Mouse (Mus musculus) urinary bladder, postnatal 4 days (tissue): ENCODE results near the gene Tmem135.

Experiments used
- DNase-seq, 2 experiments: peaks; one replicate each; pipeline ENCODE4 v3.0.0; 2021 to 2022; ENCODE audit warnings: low spot score in 2 of 2

Gene Tmem135

DNA sequence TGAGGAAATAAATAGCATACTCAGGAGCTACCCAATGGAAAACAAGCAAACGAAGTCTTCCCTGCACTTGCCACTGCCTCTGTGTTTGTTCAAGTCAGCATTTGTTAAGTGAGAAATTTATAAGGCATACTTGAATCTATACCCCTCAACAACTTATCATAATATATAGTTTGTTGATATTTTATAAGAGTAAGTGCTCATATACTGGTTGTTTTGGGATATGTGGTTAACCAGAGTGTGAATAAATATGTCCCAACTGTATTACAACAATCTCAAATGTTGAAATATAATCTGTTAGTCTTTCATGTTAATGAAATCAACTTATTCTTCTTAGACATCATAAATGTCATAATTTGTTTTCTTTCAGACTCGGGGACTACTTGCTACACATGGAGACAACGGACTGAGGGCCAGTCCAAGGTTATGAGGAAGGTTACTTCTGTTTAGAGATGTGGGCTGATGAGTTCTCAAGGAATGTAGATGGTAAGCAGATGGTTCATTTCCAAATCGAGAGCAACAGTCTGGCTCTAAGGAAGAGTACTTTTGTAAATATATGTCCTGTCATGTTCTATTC is 152.1 kb downstream of the Tmem135 start:
- DNase-seq: no peak

DNA sequence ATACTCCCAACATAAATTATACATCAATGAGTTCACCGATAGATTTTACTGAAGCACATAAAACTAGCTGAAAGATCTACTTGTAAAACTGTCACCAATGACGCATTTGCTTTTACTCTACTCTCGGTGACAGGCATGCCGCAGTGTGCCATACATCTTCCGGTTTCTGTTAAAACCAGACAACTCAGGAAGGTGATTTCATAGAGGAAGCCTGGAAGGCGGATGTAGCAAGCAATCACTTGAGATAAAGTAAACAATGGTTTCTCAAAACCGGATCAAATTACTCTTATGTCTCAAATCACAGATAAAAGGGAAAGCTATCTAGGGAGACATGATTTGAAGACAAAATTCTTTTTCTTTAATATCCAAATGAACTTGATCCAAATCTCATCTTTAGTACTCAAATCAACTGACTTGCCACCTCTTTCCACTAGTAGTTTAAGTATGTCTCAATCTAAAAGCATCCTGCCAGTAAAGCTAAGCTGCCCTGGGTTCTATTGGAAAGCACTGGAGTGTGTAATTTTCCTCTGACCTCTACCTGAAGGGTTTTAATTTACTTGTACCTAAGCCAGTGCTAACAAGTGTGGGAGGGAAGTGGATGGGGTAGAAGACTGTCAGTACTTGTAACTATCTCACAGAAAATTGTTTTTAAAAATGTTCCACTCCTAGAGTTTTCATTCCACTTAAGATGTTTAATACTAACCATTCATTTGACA is 155.7 kb downstream of the Tmem135 start:
- no peak for DNase-seq

DNA sequence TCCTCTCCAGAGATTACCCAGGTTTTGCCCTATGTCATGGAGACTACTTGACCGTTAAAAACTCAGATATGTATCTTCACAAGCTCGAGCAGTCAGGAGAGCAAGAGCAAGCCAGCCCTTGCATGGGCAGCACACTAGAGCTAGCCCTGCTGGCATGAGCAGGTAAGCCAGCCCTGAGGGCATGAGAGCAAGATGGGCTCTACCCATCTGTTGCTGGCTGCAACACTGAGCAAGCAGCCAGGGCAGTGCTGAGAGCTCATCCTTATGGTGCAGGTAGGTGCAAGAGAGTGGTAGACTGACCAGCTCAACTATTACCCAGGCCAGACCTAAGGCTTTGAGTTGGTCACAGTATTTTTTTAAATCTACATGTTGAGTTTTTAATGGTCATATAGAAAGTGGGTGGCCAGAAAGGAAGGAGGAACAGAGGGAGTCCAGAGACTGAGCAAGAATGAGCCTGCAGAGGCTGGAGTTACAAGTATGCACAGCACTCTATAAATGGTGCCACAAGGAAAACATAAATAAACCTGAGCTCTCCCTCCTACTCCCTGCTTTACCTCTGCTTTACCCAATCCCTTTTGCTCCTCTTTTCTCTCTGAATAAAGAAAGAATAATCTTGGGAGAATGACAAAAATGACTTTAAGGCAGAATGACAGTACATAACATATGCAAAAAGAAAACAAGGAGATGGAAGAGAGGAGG is 156.9 kb downstream of the Tmem135 start:
- no peak for DNase-seq

DNA sequence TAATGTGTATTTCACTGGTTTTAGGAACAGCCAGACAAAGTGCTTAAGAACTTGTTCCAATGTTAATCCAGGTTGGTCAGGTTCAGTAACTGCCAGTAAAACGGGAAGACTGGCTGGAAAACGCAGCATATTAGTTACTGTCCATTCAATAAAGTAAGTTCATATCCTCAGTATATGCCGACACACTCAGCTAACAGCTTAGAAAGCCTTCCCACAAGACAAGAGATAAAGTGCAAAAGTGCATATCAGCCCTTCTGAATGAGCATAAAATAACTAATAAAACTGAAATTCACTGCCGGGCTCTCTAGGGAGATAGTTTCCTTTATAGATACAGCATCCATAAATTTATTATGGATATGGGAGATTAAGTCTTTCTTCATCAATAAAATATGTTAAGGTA is 161.5 kb downstream of the Tmem135 start:
- no peak for DNase-seq

DNA sequence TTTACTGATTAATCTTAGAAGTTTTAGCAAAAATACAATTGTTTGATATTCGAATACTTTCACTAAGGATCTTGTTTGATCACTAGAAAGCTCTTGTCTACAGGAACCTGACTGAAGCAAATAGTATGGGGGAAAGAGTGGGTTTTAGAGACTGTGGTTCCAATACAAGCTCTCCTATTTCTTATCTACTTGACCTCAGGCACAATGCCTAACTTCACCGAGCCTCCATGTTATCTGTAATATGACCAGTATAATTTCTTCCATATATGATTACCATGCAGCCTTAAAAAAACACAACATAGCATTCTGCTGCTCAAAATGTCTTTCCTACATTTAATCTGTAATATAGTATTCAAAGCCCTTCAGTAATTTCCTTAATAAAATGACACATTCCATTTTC is 161.9 kb downstream of the Tmem135 start:
- no peak for DNase-seq

DNA sequence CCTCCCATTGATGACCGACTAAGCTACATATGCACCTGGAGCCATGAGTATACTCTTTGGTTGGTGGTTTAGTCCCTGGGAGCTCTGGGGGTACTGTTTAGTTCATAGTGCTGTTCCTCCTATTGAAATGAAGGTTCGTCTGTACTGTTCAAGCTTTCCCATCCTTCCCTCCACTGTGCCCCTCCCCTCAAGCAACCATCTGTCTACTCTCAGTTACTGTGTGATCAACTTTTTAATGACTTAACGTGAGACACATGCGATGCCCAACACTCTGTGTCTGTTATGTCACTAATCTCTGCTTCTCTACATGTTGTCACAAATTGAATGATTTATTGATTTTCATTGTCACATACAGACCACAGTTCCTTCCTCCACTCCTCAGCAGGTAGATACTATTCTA is 164.4 kb downstream of the Tmem135 start:
- DNase-seq: no peak

DNA sequence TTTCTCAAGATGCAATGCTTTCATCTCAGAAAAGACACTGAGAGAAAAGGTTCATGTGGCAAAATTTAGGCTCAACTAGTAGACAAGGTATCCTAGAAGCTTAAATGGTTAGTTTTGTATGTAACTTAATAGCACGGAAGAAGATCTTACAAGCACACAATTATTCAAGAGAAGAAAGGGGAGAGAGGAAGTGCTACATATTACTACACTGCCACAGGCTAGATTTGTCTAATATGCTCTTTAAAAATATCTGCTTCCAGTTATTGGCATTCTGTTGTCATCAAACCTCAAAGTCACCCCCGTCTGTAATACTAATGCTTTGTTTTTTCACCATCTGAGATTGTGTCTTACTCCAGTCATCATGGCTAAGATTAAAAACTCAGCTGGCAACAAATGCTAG is 167.4 kb downstream of the Tmem135 start:
- DNase-seq: no peak

DNA sequence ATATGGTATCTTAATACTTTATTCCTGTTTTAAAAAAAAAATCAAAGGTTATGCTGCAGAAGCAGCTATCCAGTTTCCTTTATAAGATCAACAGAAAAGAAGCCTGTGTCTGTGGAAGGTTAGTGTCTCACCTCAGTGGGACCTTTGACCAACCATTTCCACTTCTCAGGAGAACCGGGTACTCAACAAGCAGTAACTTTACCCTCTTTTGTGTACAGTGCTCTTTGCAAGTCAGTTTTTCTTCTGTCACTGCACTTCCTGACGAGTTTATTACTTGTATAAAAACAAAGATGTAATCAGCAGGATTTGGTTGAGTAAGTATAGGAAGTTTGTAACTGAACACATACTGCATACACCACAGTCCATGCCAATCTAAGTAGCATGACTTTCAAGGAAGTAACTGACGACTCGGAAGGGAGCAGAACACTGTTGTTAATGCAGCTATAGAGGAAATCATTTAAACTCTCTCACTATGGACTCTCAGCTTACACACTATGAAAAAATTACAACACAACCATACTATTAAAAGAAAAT is 168.0 kb downstream of the Tmem135 start:
- no peak for DNase-seq

DNA sequence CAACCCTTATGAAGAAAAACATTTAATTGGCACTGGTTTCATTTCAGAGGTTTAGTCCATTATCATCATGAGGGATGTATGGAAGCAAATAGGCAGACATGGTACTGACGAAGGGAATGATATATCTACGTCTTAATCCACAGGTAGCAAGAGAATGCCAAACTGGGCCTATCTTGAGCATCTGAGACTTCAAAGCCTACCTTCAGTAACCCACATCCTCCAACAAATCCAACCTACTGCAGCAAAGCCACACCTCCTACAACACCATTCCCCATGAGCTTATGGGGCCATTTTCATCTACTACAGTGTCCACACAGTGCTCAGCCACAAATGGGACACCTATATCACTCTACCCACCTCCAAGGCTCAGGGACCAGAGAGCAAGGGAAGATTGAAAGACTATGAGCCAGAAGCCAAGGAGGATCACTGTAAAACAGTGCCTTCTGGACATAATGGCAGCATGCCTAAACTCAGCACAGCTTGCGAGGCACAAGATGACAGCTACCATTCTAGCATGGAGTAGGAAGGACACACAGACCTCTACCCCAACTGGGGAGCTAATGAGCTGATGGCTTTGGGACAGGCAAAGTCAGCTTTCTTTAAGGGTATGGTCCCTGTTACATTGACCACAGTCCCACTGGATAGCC is 171.4 kb downstream of the Tmem135 start:
- DNase-seq: no peak

DNA sequence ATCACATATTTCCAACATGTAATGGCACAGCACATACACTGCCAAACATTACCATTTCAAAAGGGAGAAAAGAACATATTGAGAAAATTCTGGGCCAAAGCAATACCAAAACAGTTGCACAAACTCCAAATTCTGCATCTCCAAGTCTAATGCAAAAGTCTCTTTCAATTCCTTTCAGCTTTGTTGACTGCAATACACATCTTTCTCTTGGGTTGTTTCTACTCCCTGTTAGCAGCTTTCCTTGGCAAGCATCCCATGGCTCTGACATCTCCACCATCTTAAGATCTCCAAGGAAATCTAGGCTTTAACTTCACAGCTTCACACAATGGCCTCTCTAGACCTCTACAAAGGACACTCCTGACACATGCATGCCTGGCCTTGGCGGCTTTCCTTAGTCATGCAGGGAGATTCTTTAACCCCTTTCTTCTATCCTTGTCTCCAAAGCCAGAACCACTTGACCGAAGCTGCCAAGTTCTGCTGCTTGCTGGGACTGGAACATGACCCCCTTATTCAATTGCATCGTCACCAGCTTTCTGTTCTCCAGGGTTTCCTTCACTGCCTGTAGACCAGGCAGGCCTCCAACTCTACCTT is 172.7 kb downstream of the Tmem135 start:
- DNase-seq: no peak

DNA sequence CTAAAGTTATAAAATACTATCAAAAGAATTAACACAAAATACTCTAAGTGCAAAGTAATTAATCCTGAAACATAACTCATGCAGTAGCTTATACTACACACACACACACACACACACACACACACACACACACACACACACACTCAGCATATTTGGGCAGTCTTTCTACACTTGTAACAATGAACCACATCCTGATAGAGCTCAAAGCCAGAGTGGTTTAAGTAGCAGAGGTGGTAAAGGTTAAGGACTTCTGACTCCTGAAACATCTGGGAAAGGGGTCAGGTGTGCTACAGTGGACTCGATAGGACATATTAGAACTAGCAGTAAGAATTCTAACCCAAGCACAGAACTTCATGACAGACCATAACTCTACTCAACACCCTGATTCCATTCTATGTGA is 181.4 kb downstream of the Tmem135 start:
- DNase-seq: no peak

DNA sequence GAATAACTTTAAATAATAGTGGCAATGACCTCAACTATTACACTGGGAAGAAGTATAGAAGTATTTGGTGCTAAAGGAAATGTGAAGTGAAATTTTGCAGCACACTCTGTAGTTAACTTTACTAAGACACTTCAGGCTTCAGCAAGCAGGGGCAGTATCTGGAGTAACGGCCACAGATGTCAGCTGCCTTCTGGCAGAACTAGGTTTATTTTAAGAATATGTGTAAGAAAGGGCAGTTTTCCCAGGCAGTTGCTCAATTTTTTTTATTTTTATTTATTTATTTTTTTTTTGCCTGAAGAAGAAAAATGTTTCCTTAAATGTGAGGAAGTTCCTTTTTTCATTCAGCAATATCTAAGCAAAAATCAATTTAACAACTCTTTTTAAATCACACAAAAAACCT is 187.4 kb downstream of the Tmem135 start:
- DNase-seq: no peak

DNA sequence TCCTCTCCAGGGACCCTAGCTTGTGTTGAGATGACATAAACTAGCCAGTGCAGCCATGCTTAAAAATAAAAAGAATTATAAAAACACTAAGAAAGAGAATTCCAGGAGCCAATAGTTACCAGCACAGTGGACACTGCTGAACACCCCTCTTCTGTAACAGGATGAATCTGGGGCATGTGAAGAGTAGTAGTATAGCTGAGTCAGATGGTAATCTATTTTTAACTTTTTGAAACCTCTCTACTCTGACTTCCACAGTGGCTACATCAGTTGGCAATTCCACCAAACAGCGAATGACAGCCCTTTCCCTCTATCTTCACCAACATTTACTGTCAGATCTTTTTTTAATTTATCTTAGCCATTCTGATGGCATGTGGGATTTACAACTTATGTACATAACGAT is 187.9 kb downstream of the Tmem135 start:
- DNase-seq: no peak

DNA sequence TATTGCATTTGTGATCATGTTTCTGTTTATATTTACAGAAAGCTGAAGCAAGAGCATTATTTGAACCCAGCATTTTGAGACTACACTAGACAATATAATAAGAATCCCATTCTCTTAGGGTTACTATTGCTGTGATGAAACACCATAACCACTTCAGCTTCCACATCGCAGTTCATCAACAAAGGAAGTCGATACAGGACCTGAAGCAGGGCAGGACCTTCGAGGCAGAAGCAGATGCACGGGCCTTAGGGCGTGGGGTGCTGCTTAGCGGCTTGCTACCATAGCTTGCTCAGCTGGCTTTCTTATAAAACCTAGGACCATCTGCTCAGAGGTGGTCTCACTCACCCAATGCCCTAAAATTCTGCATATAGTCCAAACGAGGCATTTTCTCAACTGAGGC is 188.3 kb downstream of the Tmem135 start:
- no peak for DNase-seq

DNA sequence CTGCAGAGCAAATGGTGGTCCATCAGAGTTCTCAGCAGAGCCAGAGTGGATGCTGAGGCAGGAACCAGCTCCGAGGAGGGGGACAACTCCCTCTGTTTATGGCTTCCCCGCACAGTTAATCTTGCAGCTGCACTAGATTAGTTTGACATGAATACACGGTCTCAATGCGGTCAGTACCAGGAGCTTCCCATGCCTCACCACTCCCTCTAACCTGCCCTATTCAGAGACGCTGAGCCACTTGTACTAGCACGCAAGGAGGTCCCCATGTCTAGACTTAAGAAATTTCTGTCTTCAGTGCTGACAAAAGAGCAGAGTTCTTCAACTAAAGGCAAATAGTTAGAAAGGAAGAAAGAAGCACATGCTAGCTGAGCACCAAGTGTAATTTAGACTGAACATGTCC is 193.5 kb downstream of the Tmem135 start:
- no peak for DNase-seq

DNA sequence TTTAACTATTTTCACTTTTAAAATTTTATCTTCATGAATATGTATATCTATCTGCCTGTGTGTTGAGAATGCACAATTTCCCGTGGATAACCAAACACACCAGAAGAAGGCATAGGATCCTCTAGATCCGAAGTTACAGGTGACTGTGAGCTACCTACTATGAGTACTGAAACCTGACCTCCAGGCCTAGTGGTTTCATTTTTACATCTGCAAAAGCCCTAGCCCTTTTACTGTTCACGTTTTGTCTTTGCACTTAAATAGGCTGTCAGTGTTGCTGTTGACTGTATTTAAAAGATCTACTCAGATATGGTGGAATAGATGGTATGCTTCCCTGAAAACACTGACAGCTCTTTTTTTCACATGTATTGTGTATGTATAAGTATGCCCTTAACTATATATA is 197.9 kb downstream of the Tmem135 start:
- DNase-seq: no peak

DNA sequence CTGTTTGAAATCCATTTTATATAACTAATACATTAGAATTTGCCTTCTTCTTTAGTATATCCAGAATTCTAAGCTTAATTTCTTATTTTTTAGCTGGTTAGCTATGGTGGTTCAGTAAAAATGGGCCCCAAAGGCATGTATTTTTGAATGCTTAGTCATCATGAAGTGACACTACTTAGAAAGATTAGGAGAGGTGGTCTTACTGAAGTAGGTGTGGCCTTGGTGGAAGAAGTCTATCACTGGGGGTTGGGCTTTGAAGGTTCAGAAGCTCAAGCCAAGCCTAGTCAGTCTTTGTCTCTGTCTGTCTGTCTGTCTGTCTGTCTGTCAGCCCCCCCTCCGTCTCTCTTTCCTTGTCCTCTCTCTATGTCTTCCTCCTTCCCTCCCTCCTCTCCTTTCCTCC is 198.6 kb downstream of the Tmem135 start:
- no peak for DNase-seq

DNA sequence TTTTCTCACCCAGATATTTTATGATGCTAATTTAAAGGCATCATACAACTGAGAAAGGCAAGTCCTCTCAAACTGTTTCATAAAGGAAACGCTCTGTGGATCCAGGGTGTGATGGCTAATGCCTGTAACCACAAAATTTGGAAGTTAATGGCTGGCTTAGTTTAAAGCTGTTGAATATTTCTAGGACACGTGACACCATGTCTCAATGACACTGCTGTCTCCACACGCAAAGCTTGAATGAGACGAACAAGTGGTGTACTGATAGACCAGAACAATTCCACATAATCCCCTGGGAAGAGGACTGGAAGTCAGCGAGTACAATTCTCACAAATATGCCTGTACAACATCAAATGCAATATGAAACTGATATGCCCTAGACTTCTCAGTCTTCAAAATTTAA is 200.9 kb downstream of the Tmem135 start:
- DNase-seq: no peak

DNA sequence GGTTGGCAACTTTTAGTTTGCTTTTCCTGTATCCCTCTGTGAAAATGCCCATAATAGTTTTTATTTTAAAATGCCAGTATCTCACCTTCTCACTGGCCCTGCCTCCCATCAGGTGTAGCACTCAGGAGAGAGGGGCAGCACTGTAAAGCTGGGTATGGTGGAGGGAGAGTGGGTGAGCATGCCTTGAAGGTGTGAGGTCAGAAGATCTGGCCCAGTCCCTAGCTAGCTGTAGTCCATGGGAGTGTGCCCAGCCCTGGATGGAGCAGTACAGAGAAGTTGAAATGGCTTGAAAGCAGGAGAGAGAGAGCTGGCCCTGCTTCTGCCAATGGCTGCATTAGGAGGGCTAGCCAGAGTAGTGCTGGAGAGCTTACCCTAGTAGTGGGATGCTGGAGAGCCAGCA is 202.1 kb downstream of the Tmem135 start:
- DNase-seq: no peak

DNA sequence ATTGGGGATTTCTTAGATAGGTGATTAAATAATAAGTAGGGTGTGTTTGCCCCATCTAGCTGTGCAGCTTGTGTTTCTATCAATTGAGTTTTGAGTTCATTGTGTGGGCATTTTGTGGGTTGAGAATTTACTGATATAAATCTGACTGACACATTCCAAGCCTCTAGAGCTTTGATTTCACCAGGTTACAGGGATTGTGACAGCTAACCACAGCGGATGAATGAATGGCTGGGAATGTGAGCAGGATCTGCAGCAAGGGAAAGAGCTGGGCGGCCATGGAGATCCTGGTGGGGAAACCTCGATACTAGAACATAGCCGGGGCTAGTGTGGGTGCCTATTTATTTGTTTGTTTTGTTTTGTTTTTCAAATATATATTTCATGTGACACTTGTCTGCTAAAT is 205.5 kb downstream of the Tmem135 start:
- DNase-seq: no peak

DNA sequence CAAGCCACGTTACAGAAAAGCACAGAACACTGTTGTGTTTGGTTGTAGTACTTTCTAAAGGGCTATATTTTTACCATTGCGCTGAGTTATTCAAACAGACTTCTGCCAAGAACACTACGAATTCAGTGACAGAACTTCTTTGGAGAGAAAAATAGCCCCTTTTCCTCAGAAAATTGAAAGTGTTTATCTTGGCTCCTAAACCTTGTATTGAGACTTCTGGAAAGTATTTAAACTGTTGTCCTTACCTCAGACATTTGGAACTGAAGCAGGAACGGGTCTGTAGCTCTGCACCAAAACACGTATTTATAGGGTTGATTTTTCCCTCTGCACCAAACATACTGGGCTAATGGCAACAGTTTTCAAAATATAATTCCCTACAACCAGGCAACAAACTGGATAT is 210.6 kb downstream of the Tmem135 start:
- DNase-seq: no peak

DNA sequence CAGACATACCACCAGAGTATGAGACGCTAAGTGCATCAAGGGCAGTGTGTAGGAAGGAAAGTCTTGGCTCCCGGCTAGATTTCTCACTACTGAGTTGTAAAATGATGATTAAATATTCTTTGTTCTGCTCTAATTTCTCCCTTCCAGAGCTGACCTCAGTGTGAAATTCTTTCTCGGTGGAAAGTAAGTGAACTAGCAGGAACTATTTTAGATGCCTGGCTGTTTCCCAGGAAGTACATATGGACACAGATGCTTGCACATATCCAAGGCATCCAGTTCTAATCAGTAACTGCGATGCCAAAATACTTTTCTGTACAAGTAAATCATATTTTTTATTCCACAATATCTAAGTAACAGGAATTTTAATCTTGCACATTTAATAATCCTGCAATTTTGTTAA is 220.1 kb downstream of the Tmem135 start:
- DNase-seq: no peak
